Mouse (Mus musculus) midbrain, embryonic 11.5 days (tissue): ENCODE measurements around the gene Fbxo2. TPM values are rescaled to one million over a fixed set of nuclear protein-coding genes. Genes with fewer than 3 reads are reported as not detected.

Experiments used
- ATAC-seq: fragments of 200-750 bp; cut with Nextera tagmentation; 2 replicates; pipeline ENCODE4 v1.8.0; 2017; ENCODE audit warnings: moderate TSS enrichment, moderate library complexity; ENCODE audit not compliant: low FRiP score
- DNase-seq: peaks from one replicate; pipeline ENCODE4 v3.0.0; 2015; ENCODE audit warnings: low spot score; ENCODE audit errors: missing footprints
- H3K27ac ChIP-seq: fragments of 300-500 bp; sonication (generic); 2 replicates; pipeline ENCODE4 v1.5.1; 2014; ENCODE audit warnings: low read depth, low read length
- H3K27me3 ChIP-seq: fragments of 300-500 bp; sonication (generic); 2 replicates; pipeline ENCODE4 v1.6.1; 2014; ENCODE audit warnings: mild to moderate bottlenecking, low read length, moderate library complexity, mixed read lengths; ENCODE audit not compliant: control insufficient read depth, insufficient read depth
- H3K36me3 ChIP-seq: fragments of 300-500 bp; sonication (generic); 2 replicates; pipeline ENCODE4 v1.6.1; 2014; ENCODE audit warnings: mild to moderate bottlenecking, low read length, moderate library complexity, mixed read lengths; ENCODE audit not compliant: control insufficient read depth, insufficient read depth
- H3K4me1 ChIP-seq: fragments of 300-500 bp; sonication (generic); 2 replicates; pipeline ENCODE4 v1.6.1; 2014; ENCODE audit warnings: low read length; ENCODE audit not compliant: control insufficient read depth, insufficient read depth
- H3K4me2 ChIP-seq: fragments of 300-500 bp; sonication (generic); 2 replicates; pipeline ENCODE4 v1.6.1; 2014; ENCODE audit warnings: mild to moderate bottlenecking, moderate library complexity
- H3K4me3 ChIP-seq: fragments of 300-500 bp; sonication (generic); 2 replicates; pipeline ENCODE4 v1.5.1; 2014; ENCODE audit warnings: low read depth, low read length
- H3K9ac ChIP-seq: fragments of 300-500 bp; sonication (generic); 2 replicates; pipeline ENCODE4 v1.6.1; 2014; ENCODE audit warnings: low read length
- H3K9me3 ChIP-seq: fragments of 300-500 bp; sonication (generic); 2 replicates; pipeline ENCODE4 v1.6.1; 2016; ENCODE audit warnings: low read length; ENCODE audit not compliant: control insufficient read depth
- WGBS: fragments of 180-500 bp; shearing (Covaris S2); extraction: QIAGEN DNeasy Blood & Tissue Kit; methylation state at CpG from one replicate; pipeline ENCODE4 v1.1.7; 2014; 5-methylcytosine and 5-hydroxymethylcytosine counted together
- polyA plus RNA-seq: library from polyadenylated mRNA; unstranded; fragments of >200 nt; fragmentation: Nextera tagmentation; extraction: Ambion mirVana; gene quantifications from 2 replicates; pipeline ENCODE4 v1.2.1, GENCODE M21; 2014

Gene Fbxo2
- polyA plus RNA-seq, 1 experiment from 2014 or later: 1.1 TPM

DNA sequence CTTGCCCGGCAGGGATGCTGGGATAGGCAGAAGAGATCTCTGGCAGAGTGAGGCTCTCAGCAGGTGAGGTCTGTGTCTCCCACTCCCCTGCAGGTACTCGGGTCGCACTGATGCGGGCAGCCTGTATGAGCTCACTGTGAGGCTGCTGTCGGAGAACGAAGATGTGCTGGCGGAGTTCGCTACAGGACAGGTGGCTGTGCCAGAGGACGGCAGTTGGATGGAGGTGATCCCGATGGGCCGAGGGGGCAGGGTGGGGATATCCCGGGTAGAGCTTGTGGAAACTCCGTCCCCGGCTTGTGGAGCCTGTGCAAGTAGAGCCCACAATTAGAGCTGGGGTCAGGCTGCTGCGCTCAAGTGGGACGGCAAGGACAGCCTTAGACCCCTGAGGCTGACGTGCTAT, 5.1 kb downstream of the Fbxo2 start:
- no peaks in the 10 kb centered on the region for H3K36me3 ChIP-seq
- DNase-seq (no peak), ATAC-seq (no peak)
- no peak overlapping the region for H3K4me2 ChIP-seq
- WGBS: 5% methylated on average over 17 of the region's 17 CpGs
- H3K4me1 ChIP-seq: peaks cover 20% of the 10 kb centered on the region
- H3K9me3 ChIP-seq: no peaks in the 10 kb centered on the region
- peaks cover 70% of the 10 kb centered on the region for H3K27me3 ChIP-seq
- H3K9ac ChIP-seq: no peak overlapping the region
- no peak overlapping the region for H3K4me3 ChIP-seq
- H3K27ac ChIP-seq: no peak overlapping the region

DNA sequence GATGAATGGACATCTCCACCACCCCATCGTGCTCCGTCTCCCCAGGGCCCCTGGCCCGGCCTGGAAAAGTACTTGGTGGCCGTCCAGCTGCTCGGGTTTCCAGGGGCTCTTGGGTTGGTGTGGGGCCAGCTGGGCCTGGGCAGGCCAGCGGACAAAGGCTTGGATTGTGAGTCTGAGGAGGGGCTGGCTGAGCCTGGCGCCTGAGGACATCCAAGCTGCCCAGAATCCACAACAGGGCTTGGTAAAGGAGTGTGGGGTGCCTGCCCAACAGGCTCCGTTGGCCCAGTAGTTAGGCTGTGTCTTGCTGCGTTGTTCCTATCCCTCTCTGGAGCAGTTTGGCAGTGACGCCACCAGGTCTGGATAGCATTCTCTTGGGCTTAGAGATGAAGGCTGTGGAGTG, 6.0 kb downstream of the Fbxo2 start:
- DNase-seq: peak; percentile 92
- Histone ChIP-seq H3K9me3 (no peaks in the 10 kb centered on the region), H3K4me1 (peaks cover 14% of the 10 kb centered on the region), H3K9ac (peak overlapping the region; percentile 16; the same call in 1 of the 2 replicates), H3K27ac (no peak overlapping the region), H3K4me3 (no peak overlapping the region), H3K27me3 (peaks cover 61% of the 10 kb centered on the region), H3K36me3 (no peaks in the 10 kb centered on the region), H3K4me2 (peak overlapping the region; percentile 17; the same call in 1 of the 2 replicates)
- peak; percentile 27; the same call in 1 of the 2 replicates for ATAC-seq
- 4% methylated on average over 10 of the region's 10 CpGs for WGBS

DNA sequence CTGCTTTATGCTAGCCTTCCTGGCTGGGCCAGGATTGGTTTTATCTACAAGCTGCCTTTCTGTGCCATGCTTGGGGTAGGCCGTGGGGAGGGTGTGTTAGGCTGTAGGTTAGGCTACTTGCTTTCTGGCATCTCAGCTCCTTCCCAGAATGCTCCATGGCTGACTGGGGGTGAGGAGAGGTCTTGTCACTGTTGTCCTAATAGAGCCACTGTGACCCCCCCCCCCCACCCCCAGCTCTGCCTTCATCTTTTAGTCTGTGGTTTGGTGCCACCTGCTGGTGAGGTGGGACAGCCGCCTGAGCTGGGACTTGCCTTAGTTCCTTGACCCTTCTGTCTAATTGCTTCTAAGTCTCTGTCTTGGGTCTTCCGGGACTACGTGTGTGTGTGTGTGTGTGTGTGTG, 6.6 kb downstream of the Fbxo2 start:
- ATAC-seq: 0 out of 2 replicates have a peak, but pooled peaks have one; percentile 10
- H3K9ac ChIP-seq: no peak overlapping the region; the same call in 1 of the 2 replicates
- H3K36me3 ChIP-seq: no peaks in the 10 kb centered on the region

DNA sequence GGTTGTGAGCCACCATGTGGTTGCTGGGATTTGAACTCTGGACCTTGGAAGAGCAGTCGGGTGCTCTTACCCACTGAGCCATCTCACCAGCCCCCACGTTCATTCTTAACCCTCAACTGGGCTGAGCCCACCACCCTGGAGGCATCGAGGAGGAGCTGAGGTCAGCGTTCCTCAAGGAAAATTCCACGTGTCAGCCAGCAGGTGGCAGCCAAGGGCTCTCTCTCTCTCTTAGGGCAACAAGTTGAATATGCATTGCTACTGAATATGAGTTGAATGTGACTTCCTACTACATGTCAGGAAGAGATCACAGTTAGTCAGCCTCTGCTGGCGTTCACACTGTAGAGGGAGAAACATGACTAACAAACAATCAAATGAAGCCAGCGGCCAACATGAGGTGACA, 7.9 kb downstream of the Fbxo2 start:
- WGBS: 33% methylated on average over 7 of the region's 7 CpGs
- no peak for ATAC-seq
- H3K4me2 ChIP-seq: no peak overlapping the region
- no peaks in the 10 kb centered on the region for H3K36me3 ChIP-seq
- no peak overlapping the region for H3K9ac ChIP-seq
- H3K27me3 ChIP-seq: peaks cover 58% of the 10 kb centered on the region
- no peaks in the 10 kb centered on the region for H3K9me3 ChIP-seq
- peaks cover 14% of the 10 kb centered on the region for H3K4me1 ChIP-seq
- DNase-seq: peak; percentile 93
- no peak overlapping the region for H3K4me3 ChIP-seq
- no peak overlapping the region for H3K27ac ChIP-seq

More for the DNA sequence above, 6.6 kb downstream of the Fbxo2 start:
- peak; percentile 93 for DNase-seq
- Histone ChIP-seq H3K4me1 (peaks cover 14% of the 10 kb centered on the region), H3K27ac (no peak overlapping the region), H3K9me3 (no peaks in the 10 kb centered on the region), H3K27me3 (peaks cover 59% of the 10 kb centered on the region), H3K4me2 (peak overlapping the region; percentile 17; the same call in 1 of the 2 replicates), H3K4me3 (no peak overlapping the region)
- WGBS: 28% methylated on average over 4 of the region's 4 CpGs

DNA sequence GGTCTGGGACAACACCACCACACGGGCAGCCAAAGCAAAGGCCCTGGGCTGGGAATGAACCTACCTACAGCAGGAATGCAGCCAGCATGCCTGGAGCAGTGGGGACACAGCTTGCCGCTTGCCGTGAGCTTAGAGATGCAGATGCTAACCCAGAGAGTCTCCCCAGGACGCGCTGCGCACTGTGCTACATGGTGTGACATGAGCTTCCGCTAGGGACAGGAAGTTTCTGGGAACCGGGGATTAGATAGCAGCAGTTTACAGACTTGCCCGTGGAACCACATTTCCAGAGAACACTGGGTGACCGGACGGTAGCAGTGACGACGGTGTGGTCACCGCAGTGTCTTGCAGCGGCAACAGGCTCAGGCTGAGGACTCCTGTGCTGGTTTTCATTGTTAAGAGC, 9.2 kb downstream of the Fbxo2 start:
- Histone ChIP-seq H3K9ac (no peak overlapping the region), H3K27me3 (peaks cover 56% of the 10 kb centered on the region), H3K9me3 (no peaks in the 10 kb centered on the region), H3K27ac (no peak overlapping the region), H3K4me2 (no peak overlapping the region), H3K4me1 (peaks cover 21% of the 10 kb centered on the region), H3K36me3 (no peaks in the 10 kb centered on the region), H3K4me3 (no peak overlapping the region)
- DNase-seq: no peak
- WGBS: 23% methylated on average over 15 of the region's 15 CpGs
- no peak for ATAC-seq

DNA sequence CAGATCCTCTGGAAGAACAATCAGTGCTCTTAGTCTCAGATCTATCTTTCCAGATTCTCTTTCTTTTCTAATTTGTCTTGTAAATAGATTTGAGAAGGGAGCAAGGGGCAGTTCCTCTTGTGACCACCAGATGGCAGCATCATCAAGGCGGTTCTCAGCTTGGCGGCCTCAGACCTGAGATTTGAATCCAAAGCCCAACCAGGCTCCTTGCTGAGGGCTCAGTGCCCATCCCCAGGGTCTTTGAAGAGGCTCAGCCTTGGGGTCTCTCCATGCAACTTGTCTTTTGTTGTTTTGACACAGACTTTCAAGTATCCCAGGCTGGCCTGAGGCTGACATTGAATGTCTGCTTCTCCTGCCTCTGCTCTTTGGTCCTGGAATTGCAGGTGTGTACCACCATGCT, 10.4 kb downstream of the Fbxo2 start:
- Histone ChIP-seq H3K9ac (no peak overlapping the region), H3K27me3 (peaks cover 54% of the 10 kb centered on the region), H3K4me1 (peaks cover 21% of the 10 kb centered on the region), H3K4me2 (no peak overlapping the region), H3K9me3 (no peaks in the 10 kb centered on the region), H3K4me3 (no peak overlapping the region), H3K27ac (no peak overlapping the region), H3K36me3 (no peaks in the 10 kb centered on the region)
- no peak for ATAC-seq
- peak; percentile 95 for DNase-seq
- WGBS: 0% methylated on average over 2 of the region's 2 CpGs

DNA sequence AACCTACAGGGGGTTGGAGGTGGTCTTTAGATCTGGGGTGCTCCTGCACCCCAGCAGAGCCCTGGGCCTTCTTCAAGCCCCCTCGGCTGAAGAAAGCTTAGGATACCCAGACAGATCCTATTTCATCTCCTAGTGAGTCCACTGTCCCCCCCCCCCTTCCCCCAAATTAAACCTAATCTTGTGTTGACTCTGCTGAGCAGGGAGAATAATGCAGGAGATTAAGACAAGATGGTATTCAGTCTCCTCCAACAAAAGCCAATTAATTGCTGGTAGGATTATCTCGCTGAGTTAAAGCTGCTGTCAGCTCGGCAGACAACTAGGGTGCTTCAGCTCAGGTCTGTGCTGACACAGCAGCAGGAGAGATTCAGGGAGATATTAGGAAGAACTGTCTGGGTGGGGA, 10.8 kb downstream of the Fbxo2 start:
- Histone ChIP-seq H3K4me1 (peaks cover 18% of the 10 kb centered on the region), H3K36me3 (no peaks in the 10 kb centered on the region), H3K9ac (no peak overlapping the region), H3K9me3 (no peaks in the 10 kb centered on the region), H3K4me3 (no peak overlapping the region), H3K27ac (no peak overlapping the region), H3K4me2 (no peak overlapping the region), H3K27me3 (peaks cover 50% of the 10 kb centered on the region)
- 6% methylated on average over 3 of the region's 3 CpGs for WGBS
- ATAC-seq (0 out of 2 replicates have a peak, but pooled peaks have one; percentile 4), DNase-seq (no peak)

DNA sequence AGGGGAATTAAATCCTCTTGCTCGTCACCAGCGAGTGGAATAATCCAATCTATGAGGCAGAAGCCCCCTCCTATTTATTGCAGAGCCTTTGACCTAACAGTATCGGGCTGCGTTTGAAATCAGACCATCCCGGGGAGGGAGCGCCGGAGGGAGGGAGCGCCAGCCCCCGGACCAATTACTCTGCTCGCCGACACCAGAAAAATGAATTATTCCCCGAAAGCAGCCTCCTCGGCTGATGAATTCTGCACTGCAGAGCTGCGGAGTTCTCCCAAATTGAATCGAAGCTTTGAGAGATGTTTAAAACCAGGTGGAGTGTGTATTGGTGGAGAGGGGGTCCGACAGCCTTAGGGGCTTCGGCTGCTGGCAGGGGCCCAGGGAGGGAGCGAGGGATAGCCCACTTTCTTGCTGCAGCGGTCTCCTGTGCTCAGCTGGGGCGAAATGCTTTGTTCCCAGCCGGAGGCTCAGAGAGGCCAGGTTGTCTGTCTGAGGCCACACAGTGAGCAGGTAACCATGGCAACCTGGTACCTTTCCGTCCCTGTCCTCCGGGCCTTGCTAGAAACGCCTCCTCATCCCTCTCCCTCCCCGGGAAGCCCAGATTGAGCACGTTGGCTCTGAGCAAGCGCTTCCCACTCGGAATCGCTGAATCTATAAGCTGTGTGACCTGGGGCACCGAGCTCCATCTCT, 13.5 kb downstream of the Fbxo2 start:
- DNase-seq (peak; percentile 93), ATAC-seq (peak; percentile 56)
- H3K4me1 ChIP-seq: peaks cover 14% of the 10 kb centered on the region
- peaks cover 48% of the 10 kb centered on the region for H3K27me3 ChIP-seq
- under 1% methylated on average over 30 of the region's 30 CpGs for WGBS
- H3K27ac ChIP-seq: peak overlapping the region; percentile 33; the same call in 1 of the 2 replicates
- peak overlapping the region; percentile 42 for H3K4me2 ChIP-seq
- H3K9ac ChIP-seq: 0 out of 2 replicates have a peak overlapping the region, but pooled peaks have one; percentile 21
- H3K9me3 ChIP-seq: no peaks in the 10 kb centered on the region
- peak overlapping the region; percentile 9; the same call in 1 of the 2 replicates for H3K4me3 ChIP-seq
- H3K36me3 ChIP-seq: no peaks in the 10 kb centered on the region

DNA sequence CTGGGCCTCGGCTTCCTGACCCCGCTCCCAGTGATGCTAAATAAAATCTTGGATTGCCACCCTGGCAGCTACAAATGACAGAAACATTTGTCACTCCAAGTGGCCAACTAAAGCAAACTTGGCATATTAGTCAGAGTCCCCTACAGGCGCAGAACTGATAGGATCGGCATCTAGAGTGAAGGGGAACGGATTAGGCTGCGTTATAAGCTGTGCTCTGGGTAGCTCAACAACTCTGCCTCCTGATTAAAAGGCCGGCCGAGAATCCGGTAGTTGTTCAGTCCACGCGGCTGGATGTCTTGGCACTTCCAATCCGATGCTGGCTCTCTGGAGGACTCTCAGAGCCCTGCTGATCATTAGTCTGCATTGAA, 14.1 kb downstream of the Fbxo2 start:
- Histone ChIP-seq H3K4me3 (no peak overlapping the region), H3K4me1 (peaks cover 14% of the 10 kb centered on the region), H3K36me3 (no peaks in the 10 kb centered on the region), H3K9ac (no peak overlapping the region), H3K27ac (peak overlapping the region; percentile 33; the same call in 1 of the 2 replicates), H3K9me3 (no peaks in the 10 kb centered on the region), H3K27me3 (peaks cover 46% of the 10 kb centered on the region), H3K4me2 (peak overlapping the region; percentile 42; the same call in 1 of the 2 replicates)
- 5% methylated on average over 12 of the region's 12 CpGs for WGBS
- DNase-seq (peak; percentile 87), ATAC-seq (no peak)
